Mouse (Mus musculus) heart, adult 18-20 months (tissue): Measurements from ENCODE around the gene 1700016D06Rik. TPM values are rescaled to one million over a fixed set of nuclear protein-coding genes. Genes with fewer than 3 reads are reported as not detected.
"Not testable (repeated sequence)": the region's sequence is repeated elsewhere in the genome, so short reads cannot be mapped to it uniquely, and the experiment has no call there.

Source experiments
- DNase-seq, 2 experiments: peaks; one replicate each; pipeline ENCODE4 v3.0.0; 2021 to 2022; ENCODE audit warnings: mixed read lengths in 1 of 2
- total RNA-seq, 2 experiments: library from RNA; stranded (reverse); gene quantifications; 2 replicates each; pipeline ENCODE4 v1.2.3; 2021

The 1700016D06Rik gene
- total RNA-seq, 2 experiments from 2014 or later, result not detected

DNA sequence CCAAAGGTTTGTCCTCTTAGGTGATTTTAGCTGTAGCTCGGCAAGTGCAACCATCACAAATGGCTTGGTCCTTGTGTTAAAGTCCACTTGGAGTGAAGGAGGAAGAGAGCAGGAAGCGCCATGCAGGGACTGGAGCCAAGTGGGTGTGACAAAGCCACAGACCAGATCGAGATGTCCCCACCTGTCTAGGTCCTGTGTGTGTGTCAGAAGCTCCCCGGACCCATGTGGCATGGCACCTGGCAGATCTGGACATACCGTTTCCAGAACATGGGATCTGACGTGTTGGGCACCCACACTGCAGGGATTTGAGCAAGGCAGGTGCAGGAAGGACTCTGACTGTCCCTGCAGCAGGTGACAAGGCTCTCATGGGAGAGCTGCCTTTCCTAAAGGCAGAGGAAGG, 565 bp upstream of the 1700016D06Rik start:
- DNase-seq, result no peak

DNA sequence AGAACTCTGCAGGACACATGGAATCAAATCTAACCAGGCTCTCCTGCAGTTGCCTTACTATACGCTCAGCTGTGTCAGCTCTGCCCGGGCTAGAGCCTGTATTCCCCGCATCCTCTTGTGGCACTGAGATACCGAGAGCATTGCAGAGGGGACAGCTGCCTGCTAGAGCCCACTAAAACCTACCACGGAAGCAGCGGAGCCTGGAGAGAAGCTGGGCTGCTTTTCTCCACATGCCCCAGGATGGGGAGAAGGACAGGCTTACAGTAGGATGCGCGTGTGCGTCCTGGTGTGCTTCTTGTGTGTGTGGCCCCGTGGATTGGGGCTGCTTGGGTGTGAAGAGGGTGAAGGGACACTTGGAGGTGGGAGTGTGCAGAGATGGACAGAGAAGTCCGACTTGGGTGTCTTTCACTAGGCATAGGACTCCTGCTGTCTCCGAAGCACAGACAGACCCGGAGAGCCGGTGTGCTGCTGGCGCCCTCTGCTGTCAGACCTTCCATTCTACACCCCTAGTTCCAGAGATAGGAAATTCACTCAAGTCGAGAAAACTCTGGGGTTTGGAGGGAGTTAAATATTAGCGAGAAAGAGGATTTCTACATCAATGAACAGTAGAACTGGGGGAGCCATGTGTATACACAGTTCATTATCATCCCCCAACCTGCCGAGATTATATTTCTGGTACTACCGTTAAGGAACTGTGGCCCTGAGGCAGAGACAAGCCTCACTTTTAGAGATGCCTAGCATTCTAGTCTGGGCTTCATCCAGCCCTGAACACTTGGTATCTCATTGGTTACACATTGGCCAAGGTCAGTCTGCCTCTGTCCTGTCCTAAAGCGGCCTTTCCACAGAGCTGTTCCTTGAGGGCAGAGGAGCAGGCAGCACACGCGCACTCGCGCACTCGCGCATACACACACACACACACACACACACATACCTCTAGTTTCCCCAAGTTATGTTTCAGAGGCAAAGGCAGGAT, 517 bp downstream of the 1700016D06Rik start:
- DNase-seq, result peak; percentile 66 to 88

DNA sequence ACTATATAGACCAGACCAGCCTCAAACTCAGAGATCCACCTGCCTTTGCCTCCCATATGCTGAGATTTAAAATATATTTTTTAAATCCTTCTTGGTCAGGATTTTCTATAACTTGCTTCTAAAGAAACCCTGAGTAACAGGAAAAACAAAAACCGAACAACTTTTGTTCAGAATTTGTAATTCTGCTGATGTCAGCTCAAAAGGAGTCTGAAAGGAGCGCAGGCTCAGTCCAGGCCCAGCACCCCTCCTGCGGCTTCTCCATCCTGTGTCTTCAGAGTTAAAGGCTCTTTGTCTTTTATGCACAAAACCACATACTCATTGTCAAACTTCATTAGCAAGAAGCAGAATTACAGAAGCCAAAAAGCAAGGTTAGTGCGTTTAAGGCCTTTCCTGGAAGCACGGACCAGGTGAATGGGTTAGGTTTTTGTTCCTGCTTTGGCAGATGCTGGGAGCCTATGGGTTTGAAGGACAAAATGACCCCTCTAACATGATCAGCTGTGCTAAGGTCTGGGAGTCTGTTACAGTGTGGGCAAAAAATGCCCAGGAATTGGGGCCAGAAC, 1.3 kb downstream of the 1700016D06Rik start:
- no peak for DNase-seq

DNA sequence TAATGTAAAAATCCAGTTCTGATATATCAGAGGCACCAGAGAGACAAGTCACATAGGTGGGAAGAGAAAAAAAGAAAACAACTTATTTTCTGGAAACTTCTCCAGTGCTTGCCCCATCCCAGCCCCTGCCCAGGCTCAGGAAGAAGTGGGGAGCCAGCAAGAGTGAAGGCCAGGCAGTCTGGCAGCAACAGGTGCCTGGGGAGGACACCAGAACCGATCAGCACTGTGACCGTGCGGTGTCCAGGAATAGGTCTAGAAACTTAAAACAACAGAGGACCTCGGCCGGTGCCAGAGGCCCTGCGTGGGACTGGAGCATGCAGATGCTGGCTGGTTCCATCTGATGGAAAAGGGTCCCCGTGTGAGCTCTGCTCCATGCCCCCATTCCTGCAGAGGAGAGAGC, 3.4 kb downstream of the 1700016D06Rik start:
- no peak for DNase-seq

DNA sequence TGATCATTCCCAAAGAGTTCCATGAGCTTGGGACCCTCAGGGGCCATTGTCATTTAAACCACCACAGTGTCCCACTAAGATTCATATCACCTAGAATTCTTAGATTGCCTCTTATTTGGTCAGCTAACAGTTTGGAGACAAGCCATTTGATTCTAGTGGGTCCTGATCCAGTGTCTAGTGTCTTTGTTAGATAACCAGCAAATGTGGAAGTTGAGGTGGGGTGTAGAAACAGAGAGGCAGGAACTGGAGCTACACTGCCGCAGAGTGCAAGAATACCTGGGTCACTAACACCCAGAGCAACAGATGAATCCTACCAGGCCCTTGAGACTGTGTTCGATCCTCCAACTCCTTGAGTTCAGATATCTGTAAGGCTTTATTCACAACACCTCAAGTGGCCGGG, 4.7 kb downstream of the 1700016D06Rik start:
- no peak for DNase-seq

DNA sequence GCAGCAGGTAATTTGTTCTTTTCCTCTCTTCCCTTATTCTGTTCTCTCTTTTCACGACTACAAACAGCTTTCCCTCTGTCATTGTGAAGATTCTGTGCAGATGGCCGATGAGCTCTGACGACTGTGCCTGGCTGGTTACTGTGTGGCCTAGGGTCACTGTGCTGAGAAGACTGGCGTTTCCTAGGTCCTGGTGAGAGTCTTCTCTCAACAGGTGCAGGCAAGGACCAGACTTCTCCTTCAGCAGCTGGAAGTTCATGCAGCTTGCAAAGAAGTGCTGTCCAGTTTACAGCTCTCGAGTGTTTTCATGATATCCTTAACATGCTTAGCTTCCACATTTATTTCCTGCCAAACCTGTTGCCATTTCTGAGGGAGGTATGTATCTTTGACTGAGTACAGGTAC, 6.9 kb downstream of the 1700016D06Rik start:
- DNase-seq, result no peak

DNA sequence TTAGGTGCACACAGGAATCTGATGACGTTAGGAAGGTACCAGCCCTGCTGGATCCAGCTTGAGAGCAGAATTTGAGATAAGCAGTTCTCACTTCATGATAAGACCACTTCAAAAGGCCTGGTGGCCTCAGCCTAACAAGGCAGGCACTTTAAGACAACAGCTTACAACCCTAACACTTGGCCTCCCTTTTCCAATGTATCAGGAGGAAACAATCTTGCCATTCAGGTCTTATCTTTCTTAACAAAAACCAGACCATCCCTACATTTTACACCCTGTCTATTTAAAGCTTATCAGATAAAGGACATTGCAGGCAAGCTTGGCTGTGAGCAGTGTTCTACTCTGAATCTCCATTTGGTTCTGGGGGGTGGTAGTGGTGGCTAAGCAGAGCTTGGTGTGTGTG, 8.4 kb downstream of the 1700016D06Rik start:
- DNase-seq, result no peak

DNA sequence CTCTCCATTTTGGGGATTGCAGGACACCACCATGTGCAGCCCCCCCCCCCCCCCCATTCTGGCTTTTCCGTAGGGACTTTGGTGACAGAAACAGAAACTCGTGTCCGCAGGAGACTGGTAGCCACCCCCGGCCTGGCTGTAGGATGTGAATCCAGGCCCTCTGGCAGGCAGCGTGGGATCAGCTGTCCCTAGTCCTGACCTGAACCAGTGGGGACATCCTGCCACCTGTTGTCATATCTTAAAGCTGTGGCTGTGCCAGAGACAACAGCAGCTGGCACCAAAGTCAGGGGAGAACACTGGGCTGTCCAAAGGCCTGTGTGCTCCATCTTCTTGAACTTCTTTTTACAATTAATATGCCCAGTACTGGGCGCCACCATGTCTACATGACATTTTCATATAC, 9.1 kb downstream of the 1700016D06Rik start:
- DNase-seq, result peak; percentile 33 to 52

DNA sequence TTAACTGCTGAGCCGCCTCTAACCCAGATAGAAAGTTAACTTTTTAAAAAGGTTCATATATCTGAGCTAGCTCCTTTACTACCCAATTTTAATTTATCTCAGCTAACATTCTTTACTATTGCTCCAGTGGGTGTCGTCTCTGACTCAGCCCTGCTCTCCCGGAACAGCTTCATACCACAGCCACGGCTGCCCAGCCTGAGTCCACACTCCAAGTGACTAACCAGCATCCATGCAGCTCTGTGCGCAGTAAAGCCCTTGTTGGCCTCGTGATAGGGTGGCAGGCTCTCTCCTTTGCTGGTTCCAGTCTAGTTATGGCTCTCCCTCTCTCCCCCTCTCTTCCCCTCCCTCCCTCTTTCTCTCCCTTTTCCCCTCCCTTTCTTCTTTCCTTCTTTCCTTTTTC, 9.6 kb downstream of the 1700016D06Rik start:
- DNase-seq, result no peak

DNA sequence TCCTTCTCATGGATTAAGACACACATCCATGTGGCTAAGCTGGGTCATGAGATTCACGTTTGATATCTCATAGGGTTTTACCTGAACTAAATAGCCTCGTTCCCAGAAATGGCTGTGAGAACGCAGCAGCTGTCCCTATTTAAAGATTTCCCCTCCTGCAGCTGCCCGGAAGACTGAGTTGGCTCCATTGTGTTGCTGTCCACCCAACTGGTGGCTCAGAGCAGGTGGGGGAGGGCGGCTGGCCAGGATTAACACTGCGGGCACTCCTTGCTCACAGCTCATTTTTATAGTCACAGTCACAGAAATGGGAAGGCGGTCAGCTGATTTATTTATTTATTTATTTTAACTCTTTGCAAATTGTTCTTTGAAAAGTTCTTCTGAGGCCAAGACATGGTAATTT, 10.9 kb downstream of the 1700016D06Rik start:
- no peak for DNase-seq

DNA sequence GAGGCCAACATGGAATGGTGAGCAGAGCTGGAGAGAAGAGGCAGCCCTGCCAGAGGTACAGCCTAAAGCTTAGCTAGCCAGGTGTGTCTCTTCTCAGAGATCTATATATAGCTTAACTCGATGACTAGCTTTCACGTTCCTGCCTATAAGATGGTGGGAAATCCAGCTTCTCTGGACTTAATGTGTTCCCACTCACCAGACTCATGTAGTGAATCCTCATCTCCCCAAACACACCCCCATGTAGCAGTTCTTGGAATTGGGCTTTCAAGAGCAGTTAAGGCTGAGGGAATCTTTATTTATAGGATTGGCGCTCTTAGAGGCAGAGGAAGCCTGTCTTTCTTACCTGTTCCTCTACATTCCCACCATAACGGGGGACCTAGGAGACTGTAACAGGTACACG, 13.6 kb downstream of the 1700016D06Rik start:
- DNase-seq, result no peak

DNA sequence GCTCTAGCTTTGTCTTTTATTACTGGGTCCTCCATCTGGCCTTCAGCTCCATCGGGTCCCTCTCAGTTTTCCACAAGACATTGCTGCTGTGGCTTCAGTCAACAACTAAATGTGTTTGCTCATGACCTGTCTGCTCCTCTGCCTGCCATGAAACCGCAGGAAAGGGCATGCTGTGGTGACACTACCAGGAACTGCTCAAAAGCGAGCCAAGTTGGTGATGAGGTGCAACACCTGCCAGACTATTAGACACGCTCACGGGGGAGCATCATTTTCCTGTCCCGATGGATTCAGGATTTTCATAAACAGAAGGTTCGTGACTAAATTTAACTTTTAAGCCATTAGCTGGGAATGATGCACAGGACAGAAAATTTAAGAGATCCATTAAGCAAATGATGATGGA, 16.3 kb downstream of the 1700016D06Rik start:
- DNase-seq, result no peak

DNA sequence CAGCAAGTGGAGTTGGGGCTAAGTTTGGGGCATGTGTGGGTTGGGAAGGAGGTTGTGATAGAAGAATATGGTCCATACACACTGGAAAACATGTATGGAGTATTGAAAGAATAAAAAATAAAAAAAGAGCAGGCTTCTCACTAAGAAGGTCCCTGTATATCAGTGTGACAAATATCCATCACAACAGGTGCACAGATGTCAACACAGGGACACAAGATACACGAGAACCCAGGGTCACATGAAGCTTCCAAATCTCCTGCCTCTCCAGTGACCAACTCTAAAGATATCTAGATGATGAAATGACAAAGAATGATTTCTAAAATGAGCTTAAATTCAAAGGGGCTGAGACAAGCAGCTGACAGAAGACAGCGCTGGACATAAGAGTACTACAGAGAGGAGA, 32.6 kb downstream of the 1700016D06Rik start:
- no peak for DNase-seq

DNA sequence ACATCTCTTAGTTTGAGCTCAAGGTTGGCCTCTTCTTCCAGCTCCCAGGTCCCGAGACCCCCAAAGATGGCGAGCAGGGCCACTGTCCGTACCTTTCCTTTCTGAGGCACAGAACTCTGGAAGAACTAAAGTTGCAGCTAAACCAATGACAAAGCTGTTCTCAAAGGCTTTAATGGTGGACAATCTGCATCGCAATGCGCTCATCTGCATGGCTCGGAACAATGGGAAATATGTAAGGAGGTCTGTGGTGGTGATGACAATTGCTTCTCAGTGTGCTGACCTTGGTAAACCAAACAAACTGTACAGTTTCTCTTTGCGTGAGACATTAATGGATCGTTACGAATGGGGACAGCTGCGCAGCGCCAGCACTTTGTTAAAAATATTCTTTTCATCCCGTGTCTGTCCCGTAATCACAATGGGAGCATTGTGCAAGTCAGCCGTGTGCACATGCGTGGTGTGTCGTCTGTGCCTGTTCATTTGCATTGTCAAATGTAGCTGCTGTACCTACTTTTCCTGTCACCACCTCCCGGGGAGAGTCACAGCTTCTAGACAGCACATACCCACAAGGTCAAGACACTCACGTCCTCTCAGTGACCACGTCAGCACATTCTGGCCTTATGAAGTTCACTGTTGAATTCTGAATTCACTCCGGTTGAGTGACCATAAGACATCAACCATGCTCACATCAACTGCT, 34.7 kb downstream of the 1700016D06Rik start:
- not testable (repeated sequence) for DNase-seq

DNA sequence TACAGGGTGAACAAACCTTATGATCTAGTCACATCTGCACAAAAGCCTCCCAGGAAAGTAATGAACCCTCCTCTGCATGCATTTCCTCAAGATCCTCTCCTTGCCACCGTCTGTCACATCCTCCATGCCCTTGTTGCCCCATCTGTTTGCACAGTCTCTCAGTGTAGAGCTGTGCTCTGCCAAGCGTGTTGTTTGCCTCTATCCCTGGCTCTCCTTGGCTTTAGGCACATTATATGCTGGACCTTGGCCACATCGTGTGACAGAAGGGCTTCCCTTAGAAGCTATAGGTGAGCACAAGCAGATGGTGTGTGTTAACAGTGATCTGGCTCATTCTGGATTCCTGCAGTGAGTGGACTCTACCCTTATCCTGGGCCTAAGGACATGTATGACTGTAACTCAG, 38.9 kb downstream of the 1700016D06Rik start:
- no peak for DNase-seq

DNA sequence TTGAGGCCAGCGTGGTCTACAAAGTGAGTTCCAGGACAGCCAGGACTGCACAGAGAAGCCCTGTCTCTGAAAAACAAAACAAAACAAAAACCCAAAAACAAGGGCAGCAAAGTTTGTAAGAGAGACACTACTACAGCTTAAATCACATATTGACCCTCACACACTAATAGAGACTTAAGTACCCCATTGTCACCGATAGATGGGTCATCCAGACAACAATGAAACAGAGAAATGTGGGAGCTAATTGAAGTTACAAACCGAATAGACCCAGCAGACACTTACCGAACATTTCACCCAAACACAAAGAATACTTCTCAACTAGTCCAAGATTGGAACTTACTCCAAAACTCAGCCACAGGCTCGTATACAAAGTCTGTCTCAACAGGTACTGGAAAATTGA, 50.8 kb downstream of the 1700016D06Rik start:
- DNase-seq, result no peak

DNA sequence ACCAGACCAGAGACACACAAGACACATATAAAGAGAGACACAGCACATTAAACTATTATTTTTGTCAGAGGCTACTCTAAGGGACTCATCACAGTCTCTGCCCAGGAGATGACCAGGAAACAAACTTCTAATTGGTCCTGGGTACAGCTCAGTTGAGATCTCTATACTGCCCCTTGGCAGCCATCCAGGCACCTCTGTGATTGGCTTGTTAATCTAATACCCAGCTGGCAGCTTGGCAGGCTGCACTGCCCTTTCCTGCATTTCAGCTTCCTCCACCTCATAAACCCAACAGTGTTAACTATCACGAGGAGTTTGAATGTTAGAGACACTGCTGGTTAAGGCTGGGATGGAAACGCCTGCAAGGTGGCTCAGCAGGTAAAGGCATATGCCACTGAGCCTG, 57.7 kb downstream of the 1700016D06Rik start:
- DNase-seq, result no peak

DNA sequence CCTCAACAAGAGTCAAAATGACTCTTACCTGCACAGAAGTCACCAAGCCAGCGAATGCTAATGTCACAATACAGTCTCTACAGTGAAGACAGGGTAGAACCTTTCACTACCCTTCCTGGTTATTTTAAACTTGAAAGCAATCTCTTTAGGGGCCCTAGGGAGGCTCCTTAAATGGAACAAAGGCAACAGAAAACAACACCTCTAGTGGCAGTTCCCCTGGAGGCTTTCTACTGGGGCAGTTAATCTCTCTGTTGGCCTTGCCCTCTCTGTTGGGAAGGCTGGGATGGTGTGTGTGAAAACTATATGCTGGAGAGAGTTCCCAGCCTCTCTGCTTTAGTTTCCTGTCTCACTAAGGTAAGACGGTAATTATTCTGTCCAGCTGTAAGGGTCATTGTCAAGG, 60.3 kb downstream of the 1700016D06Rik start:
- DNase-seq, result no peak

DNA sequence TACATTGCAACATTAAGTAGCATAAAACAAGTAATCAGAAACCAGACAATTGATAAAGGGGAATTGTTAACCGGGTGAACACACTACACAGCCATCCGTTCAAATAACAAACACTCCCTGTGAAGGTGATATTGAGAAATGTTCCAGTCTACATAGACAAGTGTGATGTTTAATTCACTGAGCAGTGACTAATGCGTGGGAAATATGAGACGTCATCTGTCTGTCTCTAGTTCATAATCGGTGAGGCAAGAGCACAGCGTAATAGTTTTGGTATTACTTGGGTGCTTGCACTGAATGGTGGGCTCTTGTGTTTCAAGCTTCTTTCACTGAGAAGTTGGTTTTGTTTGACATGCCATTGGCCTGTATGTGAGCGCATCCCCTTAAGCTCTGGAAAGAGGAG, 63.3 kb downstream of the 1700016D06Rik start:
- DNase-seq, result no peak

DNA sequence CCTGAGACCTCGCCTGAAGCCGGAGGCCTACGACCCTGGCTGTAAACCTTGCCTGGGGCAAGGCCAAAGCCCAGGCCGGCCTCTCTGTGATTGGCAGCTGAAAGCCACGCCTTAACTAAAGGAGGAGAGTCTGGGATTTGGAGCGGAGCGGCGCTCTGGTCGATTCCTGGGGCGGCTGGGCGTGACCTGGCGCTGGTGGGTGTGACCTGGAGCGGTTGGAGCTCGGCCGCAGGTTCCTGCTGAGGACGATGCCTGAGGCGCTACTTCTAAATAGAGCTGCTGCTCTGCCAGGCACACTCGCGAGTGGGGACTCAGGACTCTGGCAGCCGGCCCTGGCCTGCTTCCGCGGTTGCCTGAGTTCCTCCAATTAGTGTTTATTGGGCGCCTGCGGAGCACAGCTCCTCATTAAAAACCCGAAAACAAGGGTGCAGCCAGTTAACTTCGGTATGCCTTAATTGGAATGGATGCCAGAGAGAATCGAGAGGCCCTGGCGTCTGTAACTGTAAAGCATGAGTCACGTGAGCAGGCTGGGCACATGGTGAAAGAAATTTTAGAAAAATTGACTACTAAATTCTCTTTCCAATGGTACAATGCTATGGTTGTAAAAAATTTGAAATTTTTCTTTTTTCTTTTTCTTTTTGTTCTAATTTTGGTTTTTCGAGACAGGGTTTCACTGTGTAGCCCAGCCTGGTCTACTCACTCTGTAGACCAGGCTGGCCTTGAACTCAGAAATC, 64.4 kb downstream of the 1700016D06Rik start:
- peak; percentile 91 to 94 for DNase-seq

DNA sequence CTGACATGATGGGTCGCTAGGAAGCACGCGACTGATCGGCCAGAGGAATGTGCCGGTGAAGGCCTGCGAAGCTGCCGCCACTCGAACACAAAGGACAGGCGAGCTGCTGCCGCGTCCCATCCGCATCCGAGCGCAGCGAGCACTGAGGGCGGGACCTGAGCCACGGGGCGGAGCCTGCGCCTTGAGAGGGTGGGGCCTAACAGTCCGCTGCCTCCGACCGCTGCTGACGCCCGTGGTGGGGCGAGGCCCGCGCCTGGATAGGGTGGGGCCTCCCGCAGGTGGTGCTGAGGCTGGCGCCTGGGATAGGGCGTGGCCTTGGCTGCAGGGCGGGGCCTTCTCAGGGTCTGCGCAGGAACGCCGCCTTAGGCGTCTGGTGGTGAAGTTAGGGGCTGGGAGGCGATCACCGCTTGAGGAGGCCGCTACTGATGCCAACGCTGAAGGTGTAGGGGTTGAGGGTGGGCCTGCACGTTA, 65.2 kb downstream of the 1700016D06Rik start, which contains the start of gene Ankrd10:
Ankrd10 (minus strand) TSS at position 147 of the 471 bp plus-strand sequence.
- peak; percentile 97 to 98 for DNase-seq

DNA sequence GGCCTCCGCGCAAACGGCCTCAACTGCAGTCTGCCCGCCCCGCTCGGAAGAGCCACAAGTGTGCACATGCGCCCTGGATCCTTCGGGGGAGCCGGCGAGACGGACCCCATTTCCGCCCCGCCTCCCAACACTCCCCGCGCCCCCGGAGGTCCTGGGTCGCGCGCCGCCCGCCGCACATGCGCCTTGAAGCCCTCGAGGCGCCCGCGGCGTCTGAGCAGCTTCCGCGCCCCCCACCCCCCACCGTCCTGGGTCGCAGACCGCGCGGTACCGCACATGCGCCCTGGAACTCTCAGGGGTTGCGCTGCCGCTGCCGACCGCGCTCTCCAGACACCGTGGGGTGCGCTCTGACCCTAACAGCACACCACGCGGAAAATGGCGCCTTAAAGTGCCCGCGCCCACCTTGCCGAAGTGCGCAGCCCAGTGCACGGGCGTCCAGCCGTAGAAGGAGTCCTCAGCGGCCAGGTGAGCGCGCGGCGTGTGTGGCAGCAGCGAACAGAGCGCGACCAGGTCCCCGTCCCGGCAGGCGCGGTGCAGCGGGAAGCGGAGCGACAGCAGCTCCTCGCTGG, 65.8 kb downstream of the 1700016D06Rik start:
- peak; percentile 90 to 92 for DNase-seq
